Mouse (Mus musculus) heart, embryonic 16.5 days (tissue): ENCODE data around the gene Igfbp3. TPM values are rescaled to one million over a fixed set of nuclear protein-coding genes. Genes with fewer than 3 reads are reported as not detected.

Experiments
- ATAC-seq: fragments of 200-750 bp; cut with Nextera tagmentation; replicated peaks from 2 replicates; pipeline ENCODE4 v1.8.0; 2017; ENCODE audit warnings: moderate number of reproducible peaks; ENCODE audit not compliant: insufficient read depth, low FRiP score; ENCODE audit errors: extremely low read depth
- H3K27ac ChIP-seq: fragments of 300-500 bp; sonication (generic); 2 replicates; pipeline ENCODE4 v1.5.1; 2014; ENCODE audit warnings: mild to moderate bottlenecking, low read length, control low read depth, moderate library complexity
- H3K27me3 ChIP-seq: fragments of 300-500 bp; sonication (generic); 2 replicates; pipeline ENCODE4 v1.6.1; 2014; ENCODE audit warnings: low read length, mixed read lengths; ENCODE audit not compliant: control insufficient read depth, insufficient read depth
- H3K36me3 ChIP-seq: fragments of 300-500 bp; sonication (generic); 2 replicates; pipeline ENCODE4 v1.6.1; 2014; ENCODE audit not compliant: control insufficient read depth, insufficient read depth
- H3K4me1 ChIP-seq: fragments of 300-500 bp; sonication (generic); 2 replicates; pipeline ENCODE4 v1.6.1; 2014; ENCODE audit warnings: low read length, mixed read lengths; ENCODE audit not compliant: control insufficient read depth, insufficient read depth
- H3K4me2 ChIP-seq: fragments of 300-500 bp; sonication (generic); 2 replicates; pipeline ENCODE4 v1.6.1; 2014; ENCODE audit warnings: low read depth, mild to moderate bottlenecking, control low read depth, low read length
- H3K4me3 ChIP-seq: fragments of 300-500 bp; sonication (generic); 2 replicates; pipeline ENCODE4 v1.5.1; 2014; ENCODE audit warnings: mild to moderate bottlenecking, control low read depth, low read length
- H3K9ac ChIP-seq: fragments of 300-500 bp; sonication (generic); 2 replicates; pipeline ENCODE4 v1.6.1; 2014; ENCODE audit warnings: low read length, control low read depth
- H3K9me3 ChIP-seq: fragments of 300-500 bp; sonication (generic); replicated peaks from 2 replicates; pipeline ENCODE4 v1.6.1; 2016; ENCODE audit warnings: low read length; ENCODE audit not compliant: control insufficient read depth
- WGBS: fragments of 180-500 bp; shearing (Covaris S2); extraction: QIAGEN DNeasy Blood & Tissue Kit; methylation state at CpG from one replicate; pipeline ENCODE4 v1.1.7; 2014; 5-methylcytosine and 5-hydroxymethylcytosine counted together
- polyA plus RNA-seq: library from polyadenylated mRNA; unstranded; fragments of >200 nt; fragmentation: Nextera tagmentation; extraction: Ambion mirVana; gene quantifications from 2 replicates; pipeline ENCODE4 v1.2.1, GENCODE M21; 2015

Gene Igfbp3
- polyA plus RNA-seq = 36.3 and 41.1 TPM in 2 replicates

GRCm38 (mm10) chr11:7213501-7214341, at the start of gene Igfbp3:
Igfbp3 (minus strand) TSS chr11:7213923.
- Histone ChIP-seq H3K4me2 (peak within 1 kb of the TSS; percentile 93), H3K4me3 (peak within 1 kb of the TSS; percentile 70), H3K27ac (no peak within 1 kb of the TSS), H3K36me3 (no peaks in the 10 kb centered on the region), H3K9me3 (no peaks in the 10 kb centered on the region), H3K27me3 (peaks cover 34% of the 10 kb centered on the region), H3K9ac (peak within 1 kb of the TSS; percentile 51), H3K4me1 (peaks cover 20% of the 10 kb centered on the region)
- peak; percentile 78 for ATAC-seq
- WGBS = under 1% methylated on average over 95 of the region's 104 CpGs

GRCm38 (mm10) chr11:7250870-7251269, 37.1 kb upstream of the Igfbp3 start:
- WGBS = 89% methylated on average over 5 of the region's 5 CpGs
- no peak for ATAC-seq
- no peak overlapping the region for H3K4me3 ChIP-seq

GRCm38 (mm10) chr11:7250415-7250814, 36.7 kb upstream of the Igfbp3 start:
- Histone ChIP-seq H3K4me3 (no peak overlapping the region), H3K9ac (no peak overlapping the region), H3K4me2 (no peak overlapping the region), H3K27ac (no peak overlapping the region), H3K4me1 (no peaks in the 10 kb centered on the region), H3K9me3 (no peaks in the 10 kb centered on the region), H3K27me3 (no peaks in the 10 kb centered on the region), H3K36me3 (no peaks in the 10 kb centered on the region)
- ATAC-seq = no peak
- 76% methylated on average over 2 of the region's 2 CpGs for WGBS

More at GRCm38 (mm10) chr11:7250870-7251269, 37.1 kb upstream of the Igfbp3 start:
- H3K27ac ChIP-seq = no peak overlapping the region
- H3K9me3 ChIP-seq = no peaks in the 10 kb centered on the region
- H3K36me3 ChIP-seq = no peaks in the 10 kb centered on the region
- H3K9ac ChIP-seq = no peak overlapping the region
- no peak overlapping the region for H3K4me2 ChIP-seq
- no peaks in the 10 kb centered on the region for H3K27me3 ChIP-seq
- no peaks in the 10 kb centered on the region for H3K4me1 ChIP-seq

GRCm38 (mm10) chr11:7244782-7245181, 31.1 kb upstream of the Igfbp3 start:
- no peaks in the 10 kb centered on the region for H3K4me1 ChIP-seq
- H3K9ac ChIP-seq = no peak overlapping the region
- 84% methylated on average over 1 of the region's 1 CpGs for WGBS
- H3K36me3 ChIP-seq = no peaks in the 10 kb centered on the region
- no peak for ATAC-seq
- no peak overlapping the region for H3K4me3 ChIP-seq
- no peak overlapping the region for H3K4me2 ChIP-seq
- H3K27ac ChIP-seq = no peak overlapping the region
- no peaks in the 10 kb centered on the region for H3K27me3 ChIP-seq
- H3K9me3 ChIP-seq = no peaks in the 10 kb centered on the region

GRCm38 (mm10) chr11:7239041-7239740, 25.5 kb upstream of the Igfbp3 start:
- WGBS = 51% methylated on average over 4 of the region's 4 CpGs
- Histone ChIP-seq H3K9me3 (no peaks in the 10 kb centered on the region), H3K27ac (peak overlapping the region; percentile 55), H3K9ac (no peak overlapping the region), H3K4me2 (no peak overlapping the region), H3K4me1 (0 out of 2 replicates have a peak, but pooled peaks cover 2% of the 10 kb centered on the region), H3K27me3 (no peaks in the 10 kb centered on the region), H3K36me3 (no peaks in the 10 kb centered on the region), H3K4me3 (no peak overlapping the region)
- ATAC-seq = peak; percentile 35; the same call in 1 of the 2 replicates

GRCm38 (mm10) chr11:7238546-7238945, 24.8 kb upstream of the Igfbp3 start:
- H3K4me3 ChIP-seq = no peak overlapping the region
- WGBS = 84% methylated on average over 6 of the region's 6 CpGs
- H3K9ac ChIP-seq = no peak overlapping the region
- H3K4me1 ChIP-seq = 0 out of 2 replicates have a peak, but pooled peaks cover 2% of the 10 kb centered on the region
- no peaks in the 10 kb centered on the region for H3K36me3 ChIP-seq
- H3K27me3 ChIP-seq = no peaks in the 10 kb centered on the region
- no peak overlapping the region for H3K4me2 ChIP-seq
- no peaks in the 10 kb centered on the region for H3K9me3 ChIP-seq
- H3K27ac ChIP-seq = peak overlapping the region; percentile 55
- no peak for ATAC-seq

- H3K4me1 ChIP-seq = 0 out of 2 replicates have a peak, but pooled peaks cover 2% of the 10 kb centered on the region
- H3K9me3 ChIP-seq = no peaks in the 10 kb centered on the region
- 38% methylated on average over 6 of the region's 6 CpGs for WGBS
- no peak overlapping the region for H3K9ac ChIP-seq
- ATAC-seq = peak; percentile 68
- H3K27ac ChIP-seq = peak overlapping the region; percentile 54
- H3K27me3 ChIP-seq = no peaks in the 10 kb centered on the region
- H3K36me3 ChIP-seq = no peaks in the 10 kb centered on the region
- no peak overlapping the region for H3K4me3 ChIP-seq
- no peak overlapping the region for H3K4me2 ChIP-seq
These were observed 24.0 kb upstream of the Igfbp3 start for GRCm38 (mm10) chr11:7237712-7238111.

- ATAC-seq = no peak
- Histone ChIP-seq H3K4me2 (no peak overlapping the region), H3K4me1 (0 out of 2 replicates have a peak, but pooled peaks cover 2% of the 10 kb centered on the region), H3K4me3 (no peak overlapping the region), H3K9me3 (no peaks in the 10 kb centered on the region), H3K36me3 (no peaks in the 10 kb centered on the region), H3K27me3 (no peaks in the 10 kb centered on the region), H3K9ac (no peak overlapping the region), H3K27ac (no peak overlapping the region)
- 80% methylated on average over 2 of the region's 2 CpGs for WGBS
These were observed 23.0 kb upstream of the Igfbp3 start for GRCm38 (mm10) chr11:7236751-7237150.
